Mouse (Mus musculus): ENCODE data around the gene Olfr99. TPM values are rescaled to one million over a fixed set of nuclear protein-coding genes. Genes with fewer than 3 reads are reported as not detected.

The Olfr99 gene
- total and polyA plus RNA-seq, 3 experiments: not detected

DNA sequence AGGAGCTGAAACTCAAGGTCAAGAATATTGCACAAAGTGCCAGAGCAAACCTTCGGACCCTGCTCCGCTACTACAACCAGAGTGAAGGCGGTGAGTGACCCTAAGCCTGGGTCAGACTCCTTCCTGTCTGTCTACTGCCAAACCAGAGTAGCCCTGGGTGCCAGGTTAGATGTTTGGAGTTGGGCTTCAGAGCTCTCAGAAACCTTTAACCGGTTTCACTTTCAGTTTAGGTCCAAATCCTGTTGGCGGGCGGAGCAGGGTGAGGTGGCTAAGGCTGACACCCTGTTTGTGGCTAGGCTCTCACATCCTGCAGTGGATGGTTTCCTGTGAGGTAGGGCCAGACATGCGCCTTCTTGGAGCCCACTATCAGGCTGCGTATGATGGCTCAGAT is 12.6 kb downstream of the Olfr99 start:
- 0 out of 2 replicates have a peak, but pooled peaks have one; percentile 11 for TF ChIP-seq E2F4 (IDR thresholded peaks at IDR 0.05; ENCODE audit: borderline replicate concordance, low read depth, low read length)
- no peak for TF ChIP-seq KAT2A (conservative IDR thresholded peaks at IDR 0.05; ENCODE audit: low read depth, low read length)
- TF ChIP-seq ETS1 (IDR thresholded peaks at IDR 0.05; ENCODE audit: low read depth, low read length): peak; percentile 63
- H3K4me1 ChIP-seq (ENCODE audit: control insufficient read depth in 1 of 2, insufficient read depth in 2 of 2, low read length in 2 of 2): peaks cover 0 to 8% of the 10 kb centered on the region in 2 experiments; a peak in 1 of 4 replicates

GRCm38 (mm10) chr17:37270058-37270701 is 13.1 kb downstream of the Olfr99 start, which contains the start of gene H2-M3:
Gene H2-M3 (plus strand): TSS chr17:37270220.
- no peaks in the 10 kb centered on the region for H3K27me3 ChIP-seq (ENCODE audit: control insufficient read depth in 1 of 2, insufficient read depth in 2 of 2, low read length in 2 of 2)
- H3K9ac ChIP-seq (ENCODE audit: control insufficient read depth, low read depth, low read length, poor library complexity, severe bottlenecking): peak within 1 kb of the TSS; percentile 55
- H3K4me1 ChIP-seq (ENCODE audit: control insufficient read depth in 1 of 2, insufficient read depth in 2 of 2, low read length in 2 of 2): peaks cover 0 to 8% of the 10 kb centered on the region in 2 experiments; a peak in 1 of 4 replicates
- H3K9me3 ChIP-seq (replicated peaks; ENCODE audit: insufficient read depth, low read length): no peaks in the 10 kb centered on the region
- TF ChIP-seq CHD2 (IDR thresholded peaks at IDR 0.05; ENCODE audit: low read length) (peak; percentile 94), E2F4 (IDR thresholded peaks at IDR 0.05; ENCODE audit: borderline replicate concordance, low read depth, low read length) (0 out of 2 replicates have a peak, but pooled peaks have one; percentile 8), ZC3H11A (IDR thresholded peaks at IDR 0.05; ENCODE audit: low read depth, low read length) (0 out of 2 replicates have a peak, but pooled peaks have one; percentile 6), MAFK (IDR thresholded peaks at IDR 0.05; ENCODE audit: borderline replicate concordance, low read depth, low read length) (0 out of 2 replicates have a peak, but pooled peaks have one; percentile 20), CTCF (IDR thresholded peaks at IDR 0.05 in 2 of 3, conservative IDR thresholded peaks at IDR 0.05 in 1 of 3; ENCODE audit: control insufficient read depth in 1 of 3, insufficient read depth in 1 of 3, low read depth in 2 of 3, low read length in 3 of 3, poor library complexity in 1 of 3, severe bottlenecking in 1 of 3) (no peak), TBP (IDR thresholded peaks at IDR 0.05; ENCODE audit: low read depth, low read length) (no peak), MAX (IDR thresholded peaks at IDR 0.05; ENCODE audit: low read length) (peak; percentile 44; the same call in 1 of the 2 replicates), ZMIZ1 (IDR thresholded peaks at IDR 0.05; ENCODE audit: low read depth, low read length) (no peak), BHLHE40 (IDR thresholded peaks at IDR 0.05; ENCODE audit: borderline replicate concordance, low read depth, low read length) (peak; percentile 46), USF1 (IDR thresholded peaks at IDR 0.05; ENCODE audit: low read depth, low read length) (no peak), MYB (IDR thresholded peaks at IDR 0.05; ENCODE audit: low read depth, low read length) (no peak), ETS1 (IDR thresholded peaks at IDR 0.05; ENCODE audit: low read depth, low read length) (peak; percentile 20; the same call in 1 of the 2 replicates), NRF1 (IDR thresholded peaks at IDR 0.05; ENCODE audit: insufficient read depth, low read depth, low read length, poor library complexity, severe bottlenecking) (no peak), SIN3A (IDR thresholded peaks at IDR 0.05; ENCODE audit: low read length) (peak; percentile 30), GATA1 (IDR thresholded peaks at IDR 0.05; ENCODE audit: low read depth, low read length) (peak; percentile 44; the same call in 1 of the 2 replicates), ZKSCAN1 (IDR thresholded peaks at IDR 0.05; ENCODE audit: low read depth, low read length) (no peak), EP300 (IDR thresholded peaks at IDR 0.05; ENCODE audit: low read depth in 1 of 2, low read length in 2 of 2) (peak in 1 of 2 experiments; percentile 11; a peak in 1 of 4 replicates), RAD21 (IDR thresholded peaks at IDR 0.05; ENCODE audit: low read depth, low read length) (no peak), TCF12 (IDR thresholded peaks at IDR 0.05; ENCODE audit: low read depth, low read length) (0 out of 2 replicates have a peak, but pooled peaks have one; percentile 5)
- peak; percentile 91 for DNase-seq (ENCODE audit: low read depth, low spot score)
- H3K79me2 ChIP-seq (ENCODE audit: control insufficient read depth, insufficient read depth, low read length, poor library complexity): no peaks in the 10 kb centered on the region; the same call in 1 of the 2 replicates
- peak within 1 kb of the TSS; percentile 82 to 100 for H3K4me3 ChIP-seq (ENCODE audit: control insufficient read depth in 1 of 2, insufficient read depth in 1 of 2, low read depth in 2 of 2, low read length in 2 of 2)
- H3K27ac ChIP-seq (ENCODE audit: control insufficient read depth, low read depth, low read length): no peak within 1 kb of the TSS
- no peaks in the 10 kb centered on the region; a peak in 1 of 4 replicates for H3K36me3 ChIP-seq (ENCODE audit: control insufficient read depth in 1 of 2, insufficient read depth in 2 of 2, low read length in 2 of 2)

More for the DNA sequence above, 12.6 kb downstream of the Olfr99 start:
- peak; percentile 39 for DNase-seq (ENCODE audit: low read depth, low spot score)
- H3K9me3 ChIP-seq (replicated peaks; ENCODE audit: insufficient read depth, low read length): no peaks in the 10 kb centered on the region
- H3K27ac ChIP-seq (ENCODE audit: control insufficient read depth, low read depth, low read length): no peak overlapping the region
- peak overlapping the region; percentile 55 for H3K9ac ChIP-seq (ENCODE audit: control insufficient read depth, low read depth, low read length, poor library complexity, severe bottlenecking)
- H3K79me2 ChIP-seq (ENCODE audit: control insufficient read depth, insufficient read depth, low read length, poor library complexity): no peaks in the 10 kb centered on the region; the same call in 1 of the 2 replicates
- no peaks in the 10 kb centered on the region for H3K27me3 ChIP-seq (ENCODE audit: control insufficient read depth in 1 of 2, insufficient read depth in 2 of 2, low read length in 2 of 2)
- H3K4me3 ChIP-seq (ENCODE audit: control insufficient read depth in 1 of 2, insufficient read depth in 1 of 2, low read depth in 2 of 2, low read length in 2 of 2): peak overlapping the region; percentile 82 to 100
- H3K36me3 ChIP-seq (ENCODE audit: control insufficient read depth in 1 of 2, insufficient read depth in 2 of 2, low read length in 2 of 2): no peaks in the 10 kb centered on the region; a peak in 1 of 4 replicates
